Mouse (Mus musculus): ENCODE measurements around the gene Tmem9. TPM values are rescaled to one million over a fixed set of nuclear protein-coding genes. Genes with fewer than 3 reads are reported as not detected.

Tmem9 gene
- polyA plus RNA-seq, 1 experiment from 2014 or later, result 212 TPM

GRCm38 (mm10) chr1:136061790-136062141 is 53.8 kb downstream of the Tmem9 start:
- H3K9me3 ChIP-seq (ENCODE audit: control insufficient read depth), result no peaks in the 10 kb centered on the region
- WGBS, result 88% methylated on average over 7 of the region's 7 CpGs

GRCm38 (mm10) chr1:136063991-136064390 is 56.0 kb downstream of the Tmem9 start:
- Histone ChIP-seq H3K27me3 (replicated peaks; ENCODE audit: control insufficient read depth, insufficient read depth, low read length) (no peaks in the 10 kb centered on the region), H3K36me3 (ENCODE audit: control insufficient read depth, insufficient read depth) (no peaks in the 10 kb centered on the region), H3K9me3 (ENCODE audit: control insufficient read depth) (no peaks in the 10 kb centered on the region), H3K4me1 (replicated peaks; ENCODE audit: control insufficient read depth, insufficient read depth, low read length) (no peaks in the 10 kb centered on the region), H3K4me3 (ENCODE audit: low read depth, low read length) (no peak overlapping the region), H3K9ac (ENCODE audit: low read depth, low read length) (no peak overlapping the region), H3K27ac (ENCODE audit: low read depth, low read length) (no peak overlapping the region), H3K4me2 (replicated peaks; ENCODE audit: low read depth) (no peak overlapping the region)
- TF ChIP-seq CTCF (IDR thresholded peaks at IDR 0.05; ENCODE audit: low read depth), result no peak
- ATAC-seq, result no peak
- 65% methylated on average over 5 of the region's 5 CpGs for WGBS

More at GRCm38 (mm10) chr1:136061790-136062141, 53.8 kb downstream of the Tmem9 start:
- H3K27me3 ChIP-seq (replicated peaks; ENCODE audit: control insufficient read depth, insufficient read depth, low read length), result no peaks in the 10 kb centered on the region
- H3K36me3 ChIP-seq (ENCODE audit: control insufficient read depth, insufficient read depth), result no peaks in the 10 kb centered on the region
- H3K9ac ChIP-seq (ENCODE audit: low read depth, low read length), result no peak overlapping the region
- no peaks in the 10 kb centered on the region for H3K4me1 ChIP-seq (replicated peaks; ENCODE audit: control insufficient read depth, insufficient read depth, low read length)
- no peak overlapping the region for H3K4me3 ChIP-seq (ENCODE audit: low read depth, low read length)
- ATAC-seq, result no peak
- H3K27ac ChIP-seq (ENCODE audit: low read depth, low read length), result no peak overlapping the region
- no peak overlapping the region for H3K4me2 ChIP-seq (replicated peaks; ENCODE audit: low read depth)
- no peak for TF ChIP-seq CTCF (IDR thresholded peaks at IDR 0.05; ENCODE audit: low read depth)

GRCm38 (mm10) chr1:136066621-136067020 is 58.7 kb downstream of the Tmem9 start:
- Histone ChIP-seq H3K9ac (ENCODE audit: low read depth, low read length) (no peak overlapping the region), H3K27ac (ENCODE audit: low read depth, low read length) (no peak overlapping the region), H3K36me3 (ENCODE audit: control insufficient read depth, insufficient read depth) (no peaks in the 10 kb centered on the region), H3K4me3 (ENCODE audit: low read depth, low read length) (no peak overlapping the region), H3K4me1 (replicated peaks; ENCODE audit: control insufficient read depth, insufficient read depth, low read length) (no peaks in the 10 kb centered on the region), H3K9me3 (ENCODE audit: control insufficient read depth) (no peaks in the 10 kb centered on the region), H3K4me2 (replicated peaks; ENCODE audit: low read depth) (no peak overlapping the region), H3K27me3 (replicated peaks; ENCODE audit: control insufficient read depth, insufficient read depth, low read length) (no peaks in the 10 kb centered on the region)
- no peak for ATAC-seq
- TF ChIP-seq CTCF (IDR thresholded peaks at IDR 0.05; ENCODE audit: low read depth), result no peak
- 67% methylated on average over 1 of the region's 1 CpGs for WGBS

GRCm38 (mm10) chr1:136067579-136067978 is 59.6 kb downstream of the Tmem9 start:
- no peak for ATAC-seq
- H3K36me3 ChIP-seq (ENCODE audit: control insufficient read depth, insufficient read depth), result no peaks in the 10 kb centered on the region
- no peaks in the 10 kb centered on the region for H3K4me1 ChIP-seq (replicated peaks; ENCODE audit: control insufficient read depth, insufficient read depth, low read length)
- 62% methylated on average over 3 of the region's 3 CpGs for WGBS
- no peak overlapping the region for H3K4me2 ChIP-seq (replicated peaks; ENCODE audit: low read depth)
- no peak overlapping the region for H3K4me3 ChIP-seq (ENCODE audit: low read depth, low read length)
- no peak overlapping the region for H3K9ac ChIP-seq (ENCODE audit: low read depth, low read length)
- no peak overlapping the region for H3K27ac ChIP-seq (ENCODE audit: low read depth, low read length)
- H3K27me3 ChIP-seq (replicated peaks; ENCODE audit: control insufficient read depth, insufficient read depth, low read length), result no peaks in the 10 kb centered on the region
- no peaks in the 10 kb centered on the region for H3K9me3 ChIP-seq (ENCODE audit: control insufficient read depth)
- TF ChIP-seq CTCF (IDR thresholded peaks at IDR 0.05; ENCODE audit: low read depth), result no peak

GRCm38 (mm10) chr1:136076086-136076485 is 68.1 kb downstream of the Tmem9 start:
- no peak overlapping the region for H3K27ac ChIP-seq (ENCODE audit: low read depth, low read length)
- H3K4me3 ChIP-seq (ENCODE audit: low read depth, low read length), result no peak overlapping the region
- H3K4me1 ChIP-seq (replicated peaks; ENCODE audit: control insufficient read depth, insufficient read depth, low read length), result no peaks in the 10 kb centered on the region
- no peak overlapping the region for H3K9ac ChIP-seq (ENCODE audit: low read depth, low read length)
- no peaks in the 10 kb centered on the region for H3K27me3 ChIP-seq (replicated peaks; ENCODE audit: control insufficient read depth, insufficient read depth, low read length)
- WGBS, result 9% methylated on average over 3 of the region's 3 CpGs
- no peaks in the 10 kb centered on the region for H3K36me3 ChIP-seq (ENCODE audit: control insufficient read depth, insufficient read depth)
- no peaks in the 10 kb centered on the region for H3K9me3 ChIP-seq (ENCODE audit: control insufficient read depth)
- peak; percentile 89 for TF ChIP-seq CTCF (IDR thresholded peaks at IDR 0.05; ENCODE audit: low read depth)
- H3K4me2 ChIP-seq (replicated peaks; ENCODE audit: low read depth), result no peak overlapping the region
- 0 out of 2 replicates have a peak, but pooled peaks have one; percentile 56 for ATAC-seq

DNA sequence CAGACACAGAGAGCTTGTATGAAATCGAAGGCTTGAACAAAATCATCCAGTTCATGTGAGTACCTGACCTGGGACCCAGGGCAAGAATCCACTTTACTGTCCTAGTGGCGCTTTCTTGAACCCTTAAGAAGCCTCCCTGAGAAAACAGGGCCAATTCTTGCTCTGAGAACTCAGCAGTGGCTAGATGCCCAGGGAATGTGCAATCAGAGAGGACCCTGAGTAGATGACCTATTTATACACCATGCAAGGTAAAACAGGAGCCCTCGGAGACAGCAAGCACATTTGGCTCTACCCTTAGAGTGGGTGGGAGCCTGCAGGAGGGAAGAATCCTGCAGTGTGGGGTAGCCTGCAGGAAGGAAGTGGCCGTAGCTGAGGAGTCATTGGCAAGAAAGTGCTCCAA is 69.7 kb downstream of the Tmem9 start:
- Histone ChIP-seq H3K27ac (ENCODE audit: low read depth, low read length) (no peak overlapping the region), H3K4me3 (ENCODE audit: low read depth, low read length) (no peak overlapping the region), H3K4me2 (replicated peaks; ENCODE audit: low read depth) (no peak overlapping the region), H3K36me3 (ENCODE audit: control insufficient read depth, insufficient read depth) (no peaks in the 10 kb centered on the region), H3K27me3 (replicated peaks; ENCODE audit: control insufficient read depth, insufficient read depth, low read length) (no peaks in the 10 kb centered on the region), H3K9ac (ENCODE audit: low read depth, low read length) (no peak overlapping the region), H3K4me1 (replicated peaks; ENCODE audit: control insufficient read depth, insufficient read depth, low read length) (no peaks in the 10 kb centered on the region), H3K9me3 (ENCODE audit: control insufficient read depth) (no peaks in the 10 kb centered on the region)
- WGBS, result 75% methylated on average over 4 of the region's 4 CpGs
- no peak for TF ChIP-seq CTCF (IDR thresholded peaks at IDR 0.05; ENCODE audit: low read depth)
- no peak for ATAC-seq

DNA sequence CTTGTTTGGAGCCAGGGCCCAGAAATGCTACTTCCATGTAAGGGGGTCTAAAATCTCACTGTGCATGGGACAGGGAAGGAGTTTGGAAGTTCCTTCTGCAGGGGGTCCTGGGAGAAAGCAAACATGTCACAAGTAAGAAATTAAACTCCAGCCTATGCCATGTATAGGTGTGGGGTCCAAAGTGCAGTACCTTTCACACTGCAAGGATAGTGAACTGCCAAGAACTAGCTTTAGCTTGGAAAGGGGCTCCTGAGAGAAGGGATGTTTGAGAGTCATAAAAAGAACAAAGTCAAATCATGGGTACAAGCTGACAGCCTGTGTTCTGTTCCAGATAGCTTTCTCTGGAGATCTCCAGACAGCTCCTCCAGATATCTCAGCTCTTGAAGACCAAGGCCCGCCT is 73.2 kb downstream of the Tmem9 start:
- H3K4me1 ChIP-seq (replicated peaks; ENCODE audit: control insufficient read depth, insufficient read depth, low read length), result no peaks in the 10 kb centered on the region

More for the DNA sequence above, 73.2 kb downstream of the Tmem9 start:
- H3K36me3 ChIP-seq (ENCODE audit: control insufficient read depth, insufficient read depth), result no peaks in the 10 kb centered on the region
- no peak for TF ChIP-seq CTCF (IDR thresholded peaks at IDR 0.05; ENCODE audit: low read depth)
- no peak overlapping the region for H3K27ac ChIP-seq (ENCODE audit: low read depth, low read length)
- 85% methylated on average over 1 of the region's 1 CpGs for WGBS
- H3K9me3 ChIP-seq (ENCODE audit: control insufficient read depth), result no peaks in the 10 kb centered on the region
- peak; percentile 65; the same call in 1 of the 2 replicates for ATAC-seq
- H3K4me3 ChIP-seq (ENCODE audit: low read depth, low read length), result no peak overlapping the region
- no peak overlapping the region for H3K9ac ChIP-seq (ENCODE audit: low read depth, low read length)
- no peaks in the 10 kb centered on the region for H3K27me3 ChIP-seq (replicated peaks; ENCODE audit: control insufficient read depth, insufficient read depth, low read length)
- H3K4me2 ChIP-seq (replicated peaks; ENCODE audit: low read depth), result no peak overlapping the region

Other genes starting within 250 kb of the Tmem9 start
- 22.0 and 22.5 TPM in 2 replicates for gene Phlda3, start 242.0 kb upstream of the Tmem9 start, polyA plus RNA-seq (2015; fragmentation: Nextera tagmentation; extraction: Ambion mirVana)
- gene Tnni1, start 228.7 kb upstream of the Tmem9 start, polyA plus RNA-seq (2015; fragmentation: Nextera tagmentation; extraction: Ambion mirVana), result 3.1 and 4.1 TPM in 2 replicates
- gene Lad1, start 189.6 kb upstream of the Tmem9 start, polyA plus RNA-seq (2015; fragmentation: Nextera tagmentation; extraction: Ambion mirVana), result 208 and 224 TPM in 2 replicates
- gene Tnnt2, start 171.8 kb upstream of the Tmem9 start, polyA plus RNA-seq (2015; fragmentation: Nextera tagmentation; extraction: Ambion mirVana), result 56.8 and 73.9 TPM in 2 replicates
- gene Pkp1, start 88.9 kb upstream of the Tmem9 start, polyA plus RNA-seq (2015; fragmentation: Nextera tagmentation; extraction: Ambion mirVana), result 0.03 and 0.07 TPM in 2 replicates
- gene Igfn1, start 1.8 kb upstream of the Tmem9 start, polyA plus RNA-seq (2015; fragmentation: Nextera tagmentation; extraction: Ambion mirVana), result 0.03 and 0.09 TPM in 2 replicates
- gene Ascl5, start 42.7 kb downstream of the Tmem9 start, polyA plus RNA-seq (2015; fragmentation: Nextera tagmentation; extraction: Ambion mirVana), result not detected in 2 replicates
- gene Cacna1s, start 44.6 kb downstream of the Tmem9 start, polyA plus RNA-seq (2015; fragmentation: Nextera tagmentation; extraction: Ambion mirVana), result 0.08 and 0.22 TPM in 2 replicates
- 5.5 and 6.4 TPM in 2 replicates for gene Kif21b, start 123.2 kb downstream of the Tmem9 start, polyA plus RNA-seq (2015; fragmentation: Nextera tagmentation; extraction: Ambion mirVana)
- gene Mroh3, start 204.7 kb downstream of the Tmem9 start, polyA plus RNA-seq (2015; fragmentation: Nextera tagmentation; extraction: Ambion mirVana), result 0.04 and 0.25 TPM in 2 replicates
- 15.8 and 18.3 TPM in 2 replicates for gene Inava, start 226.1 kb downstream of the Tmem9 start, polyA plus RNA-seq (2015; fragmentation: Nextera tagmentation; extraction: Ambion mirVana)

All from intestine, postnatal 0 days (tissue).